Mouse (Mus musculus) stomach, embryonic 14.5 days (tissue): ENCODE results near the gene Mycs. TPM values are rescaled to one million over a fixed set of nuclear protein-coding genes. Genes with fewer than 3 reads are reported as not detected.

Experiments used
- ATAC-seq: fragments of 200-750 bp; cut with Nextera tagmentation; 2 replicates; pipeline ENCODE4 v1.8.0; 2017; ENCODE audit warnings: low read depth, moderate TSS enrichment; ENCODE audit not compliant: insufficient number of reproducible peaks, insufficient read depth, low FRiP score
- H3K27ac ChIP-seq: fragments of 300-500 bp; sonication (generic); 2 replicates; pipeline ENCODE4 v1.5.1; 2014; ENCODE audit warnings: mild to moderate bottlenecking, low read length, moderate library complexity, mixed read lengths
- H3K27me3 ChIP-seq: fragments of 300-500 bp; sonication (generic); 2 replicates; pipeline ENCODE4 v1.6.1; 2014; ENCODE audit warnings: low read length, control low read depth, mixed read lengths; ENCODE audit not compliant: control insufficient read depth, insufficient read depth
- H3K36me3 ChIP-seq: fragments of 300-500 bp; sonication (generic); 2 replicates; pipeline ENCODE4 v1.6.1; 2014; ENCODE audit warnings: mild to moderate bottlenecking, control low read depth, low read length, moderate library complexity, mixed read lengths; ENCODE audit not compliant: control insufficient read depth, insufficient read depth
- H3K4me1 ChIP-seq: fragments of 300-500 bp; sonication (generic); 2 replicates; pipeline ENCODE4 v1.6.1; 2014; ENCODE audit warnings: low read length, control low read depth, mixed read lengths; ENCODE audit not compliant: control insufficient read depth, insufficient read depth
- H3K4me2 ChIP-seq: fragments of 300-500 bp; sonication (generic); replicated peaks from 2 replicates; pipeline ENCODE4 v1.6.1; 2014; ENCODE audit warnings: low read depth, low read length, control low read depth
- H3K4me3 ChIP-seq: fragments of 300-500 bp; sonication (generic); 2 replicates; pipeline ENCODE4 v1.5.1; 2014; ENCODE audit warnings: low read depth, low read length, control low read depth
- H3K9ac ChIP-seq: fragments of 300-500 bp; sonication (generic); replicated peaks from 2 replicates; pipeline ENCODE4 v1.6.1; 2014; ENCODE audit warnings: low read depth, mild to moderate bottlenecking, control low read depth, low read length, moderate library complexity, mixed read lengths
- H3K9me3 ChIP-seq: fragments of 300-500 bp; sonication (generic); 2 replicates; pipeline ENCODE4 v1.6.1; 2016; ENCODE audit warnings: low read depth, low read length, control low read depth; ENCODE audit not compliant: control insufficient read depth
- WGBS: fragments of 180-500 bp; shearing (Covaris S2); extraction: QIAGEN DNeasy Blood & Tissue Kit; methylation state at CpG from one replicate; pipeline ENCODE4 v1.1.7; 2014; 5-methylcytosine and 5-hydroxymethylcytosine counted together
- polyA plus RNA-seq: library from polyadenylated mRNA; unstranded; fragments of >200 nt; fragmentation: Nextera tagmentation; extraction: Ambion mirVana; gene quantifications from 2 replicates; pipeline ENCODE4 v1.2.1, GENCODE M21; 2014

The Mycs gene
- polyA plus RNA-seq: not detected in 2 replicates

- ATAC-seq: no peak
- WGBS: 78% methylated on average over 3 of the region's 3 CpGs
- H3K27me3 ChIP-seq: no peaks in the 10 kb centered on the region
- H3K4me2 ChIP-seq: peak within 1 kb of the TSS; percentile 20
- no peak within 1 kb of the TSS for H3K4me3 ChIP-seq
- H3K27ac ChIP-seq: no peak within 1 kb of the TSS
- no peaks in the 10 kb centered on the region for H3K4me1 ChIP-seq
- H3K9me3 ChIP-seq: no peaks in the 10 kb centered on the region
- no peaks in the 10 kb centered on the region for H3K36me3 ChIP-seq
- no peak within 1 kb of the TSS for H3K9ac ChIP-seq
Measured at GRCm38 (mm10) chrX:5469165-5469564, at the start of gene Mycs. TSS of gene Mycs (minus strand) at chrX:5469265.

GRCm38 (mm10) chrX:5468022-5468421, 1.0 kb downstream of the Mycs start:
- 26% methylated on average over 24 of the region's 24 CpGs for WGBS
- no peaks in the 10 kb centered on the region for H3K36me3 ChIP-seq
- ATAC-seq: no peak
- no peak overlapping the region for H3K9ac ChIP-seq
- H3K4me2 ChIP-seq: peak overlapping the region; percentile 20
- H3K4me3 ChIP-seq: no peak overlapping the region
- no peaks in the 10 kb centered on the region for H3K4me1 ChIP-seq
- no peaks in the 10 kb centered on the region for H3K9me3 ChIP-seq
- H3K27me3 ChIP-seq: no peaks in the 10 kb centered on the region
- no peak overlapping the region for H3K27ac ChIP-seq

Other genes with a start within 250 kb of the Mycs start
- not detected in 2 replicates for gene Btbd35f7, start 199.8 kb upstream of the Mycs start, polyA plus RNA-seq